Mouse (Mus musculus) cerebellum, postnatal 10 days (tissue): ENCODE measurements at regions not wholly inside any gene's neighbourhood (a gene's known extent, or its start where the extent isn't known, plus 50 kb on each side); places are given as distances from the start of the nearest gene placed in this dataset.
"Not testable (repeated sequence)": the region's sequence is repeated elsewhere in the genome, so short reads cannot be mapped to it uniquely, and the experiment has no call there.

Experiments
- DNase-seq, 2 experiments: peaks; one replicate each; pipeline ENCODE4 v3.0.0; 2021; ENCODE audit warnings: mixed read lengths in 2 of 2

GRCm38 (mm10) chr4:145774241-145774761 lies 94.3 kb upstream of the Zfp986 start:
- DNase-seq = peak; percentile 39 to 42

GRCm38 (mm10) chr4:145774884-145775283 lies 93.7 kb upstream of the Zfp986 start:
- DNase-seq = not testable (repeated sequence)

- DNase-seq = not testable (repeated sequence)
Measured at GRCm38 (mm10) chr4:145776531-145776930, 92.1 kb upstream of the Zfp986 start.

- DNase-seq = not testable (repeated sequence)
Measured at GRCm38 (mm10) chr4:145781281-145781896, 87.2 kb upstream of the Zfp986 start.

DNA sequence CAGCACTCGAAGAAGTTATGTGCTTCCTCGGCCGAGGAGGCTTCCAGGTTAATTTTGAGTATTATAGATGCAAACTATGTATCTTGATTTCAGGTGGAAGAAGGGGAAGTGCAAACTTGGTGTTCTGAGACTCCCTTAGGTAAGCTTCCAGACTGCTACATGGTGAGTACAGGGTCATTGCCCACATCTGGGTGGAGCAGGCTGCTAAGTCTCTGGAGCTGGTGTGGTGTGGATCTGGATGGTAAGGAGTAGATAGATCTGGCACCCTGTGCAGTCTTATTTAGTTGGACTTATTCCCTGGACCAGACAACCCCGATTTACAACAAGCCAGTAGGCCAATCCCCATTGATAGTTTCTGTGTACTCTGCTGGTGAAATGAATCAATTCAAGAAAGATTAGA lies 53.9 kb upstream of the Zfp986 start:
- not testable (repeated sequence) for DNase-seq
